Mouse (Mus musculus): ENCODE results near the gene Gm17617.
A peak's percentile ranks its signal among the peaks of the same experiment; 100 is the strongest.

The Gm17617 gene

GRCm38 (mm10) chr13:55133448-55133847, at the start of gene Gm17617:
Gene Gm17617, minus strand, starts transcription at chr13:55133548.
- DNase-seq (ENCODE audit: low read depth, low spot score), result no peak

GRCm38 (mm10) chr13:55182173-55182894, 49.0 kb upstream of the Gm17617 start:
- peak; percentile 49 for DNase-seq (ENCODE audit: low read depth, low spot score)

GRCm38 (mm10) chr13:55181786-55182172, 48.4 kb upstream of the Gm17617 start:
- DNase-seq (ENCODE audit: low read depth, low spot score), result no peak

GRCm38 (mm10) chr13:55179591-55179990, 46.2 kb upstream of the Gm17617 start:
- no peak for DNase-seq (ENCODE audit: low read depth, low spot score)

- DNase-seq (ENCODE audit: low read depth, low spot score), result peak; percentile 67
Observed at GRCm38 (mm10) chr13:55178556-55178955, 45.2 kb upstream of the Gm17617 start.

- DNase-seq (ENCODE audit: low read depth, low spot score), result no peak
Observed at GRCm38 (mm10) chr13:55177903-55178496, 44.7 kb upstream of the Gm17617 start.

- DNase-seq (ENCODE audit: low read depth, low spot score), result no peak
Observed at GRCm38 (mm10) chr13:55176265-55176664, 42.9 kb upstream of the Gm17617 start.

GRCm38 (mm10) chr13:55174347-55174746, 41.0 kb upstream of the Gm17617 start:
- DNase-seq (ENCODE audit: low read depth, low spot score), result no peak

- no peak for DNase-seq (ENCODE audit: low read depth, low spot score)
Observed at GRCm38 (mm10) chr13:55172336-55172770, 39.0 kb upstream of the Gm17617 start.

- no peak for DNase-seq (ENCODE audit: low read depth, low spot score)
Observed at GRCm38 (mm10) chr13:55171517-55172335, 38.4 kb upstream of the Gm17617 start.

GRCm38 (mm10) chr13:55168958-55169369, 35.6 kb upstream of the Gm17617 start:
- DNase-seq (ENCODE audit: low read depth, low spot score), result no peak

- DNase-seq (ENCODE audit: low read depth, low spot score), result no peak
Observed at GRCm38 (mm10) chr13:55168255-55168654, 34.9 kb upstream of the Gm17617 start.

GRCm38 (mm10) chr13:55167798-55168197, 34.5 kb upstream of the Gm17617 start:
- no peak for DNase-seq (ENCODE audit: low read depth, low spot score)

GRCm38 (mm10) chr13:55166806-55167725, 33.7 kb upstream of the Gm17617 start:
- no peak for DNase-seq (ENCODE audit: low read depth, low spot score)

- DNase-seq (ENCODE audit: low read depth, low spot score), result no peak
Observed at GRCm38 (mm10) chr13:55165831-55166339, 32.5 kb upstream of the Gm17617 start.

- DNase-seq (ENCODE audit: low read depth, low spot score), result no peak
Observed at GRCm38 (mm10) chr13:55163553-55163952, 30.2 kb upstream of the Gm17617 start.

GRCm38 (mm10) chr13:55162365-55162764, 29.0 kb upstream of the Gm17617 start:
- no peak for DNase-seq (ENCODE audit: low read depth, low spot score)

- no peak for DNase-seq (ENCODE audit: low read depth, low spot score)
Observed at GRCm38 (mm10) chr13:55153951-55154350, 20.6 kb upstream of the Gm17617 start.

- DNase-seq (ENCODE audit: low read depth, low spot score), result no peak
Observed at GRCm38 (mm10) chr13:55152621-55153415, 19.5 kb upstream of the Gm17617 start, which contains the start of gene Fgfr4. Gene Fgfr4, plus strand, starts transcription at chr13:55152640.

- no peak for DNase-seq (ENCODE audit: low read depth, low spot score)
Observed at GRCm38 (mm10) chr13:55140271-55140670, 6.9 kb upstream of the Gm17617 start.
